Mouse (Mus musculus) spleen, adult 2 months (tissue): ENCODE measurements around the gene Ddn.

Experiments
- CTCF ChIP-seq: fragments of 200-500 bp; IDR thresholded peaks from 2 replicates; pipeline ENCODE4 v1.5.1; 2011; ENCODE audit warnings: mild to moderate bottlenecking, inconsistent platforms; ENCODE audit not compliant: insufficient read depth, insufficient read length, insufficient replicate concordance; ENCODE audit errors: extremely low read depth
- POLR2A ChIP-seq: fragments of 200-500 bp; IDR thresholded peaks from 2 replicates; pipeline ENCODE4 v1.6.1; 2011; ENCODE audit warnings: low read depth, low read length, inconsistent platforms

- no peak for TF ChIP-seq CTCF
- TF ChIP-seq POLR2A, result no peak
Observed at GRCm38 (mm10) chr15:98806809-98807770, 2.2 kb downstream of the Ddn start.
